Mouse (Mus musculus) liver, embryonic 16.5 days (tissue): ENCODE data around the gene Gm7942. TPM values are rescaled to one million over a fixed set of nuclear protein-coding genes. Genes with fewer than 3 reads are reported as not detected.
"Not testable (repeated sequence)": the region's sequence is repeated elsewhere in the genome, so short reads cannot be mapped to it uniquely, and the experiment has no call there.

Experiments
- ATAC-seq: fragments of 200-750 bp; cut with Nextera tagmentation; 2 replicates; pipeline ENCODE4 v1.8.0; 2017; ENCODE audit warnings: low read depth, mild to moderate bottlenecking, moderate number of reproducible peaks, moderate library complexity
- H3K27ac ChIP-seq: fragments of 300-500 bp; sonication (generic); 2 replicates; pipeline ENCODE4 v1.5.1; 2014; ENCODE audit warnings: mild to moderate bottlenecking, low read length
- H3K27me3 ChIP-seq: fragments of 300-500 bp; sonication (generic); 2 replicates; pipeline ENCODE4 v1.6.1; 2014; ENCODE audit warnings: low read depth, low read length, mixed read lengths; ENCODE audit not compliant: control insufficient read depth, insufficient read depth
- H3K36me3 ChIP-seq: fragments of 300-500 bp; sonication (generic); 2 replicates; pipeline ENCODE4 v1.6.1; 2014; ENCODE audit warnings: mild to moderate bottlenecking; ENCODE audit not compliant: control insufficient read depth, insufficient read depth
- H3K4me1 ChIP-seq: fragments of 300-500 bp; sonication (generic); 2 replicates; pipeline ENCODE4 v1.6.1; 2014; ENCODE audit warnings: low read depth, low read length, mixed read lengths; ENCODE audit not compliant: control insufficient read depth
- H3K4me2 ChIP-seq: fragments of 300-500 bp; sonication (generic); 2 replicates; pipeline ENCODE4 v1.6.1; 2014; ENCODE audit warnings: low read depth, low read length, mixed read lengths
- H3K4me3 ChIP-seq: fragments of 300-500 bp; sonication (generic); 2 replicates; pipeline ENCODE4 v1.5.1; 2014; ENCODE audit warnings: low read depth, mild to moderate bottlenecking, low read length
- H3K9ac ChIP-seq: fragments of 300-500 bp; sonication (generic); 2 replicates; pipeline ENCODE4 v1.6.1; 2014; ENCODE audit warnings: low read depth, low read length
- H3K9me3 ChIP-seq: fragments of 300-500 bp; sonication (generic); replicated peaks from 2 replicates; pipeline ENCODE4 v1.6.1; 2016; ENCODE audit warnings: low read length; ENCODE audit not compliant: control insufficient read depth
- WGBS: fragments of 180-500 bp; shearing (Covaris S2); extraction: QIAGEN DNeasy Blood & Tissue Kit; methylation state at CpG from one replicate; pipeline ENCODE4 v1.1.7; 2014; ENCODE audit not compliant: insufficient replicate concordance; 5-methylcytosine and 5-hydroxymethylcytosine counted together
- polyA plus RNA-seq: library from polyadenylated mRNA; unstranded; fragments of >200 nt; fragmentation: Nextera tagmentation; extraction: Ambion mirVana; gene quantifications from 2 replicates; pipeline ENCODE4 v1.2.1, GENCODE M21; 2015

Gene Gm7942
- polyA plus RNA-seq = not detected in 2 replicates

GRCm38 (mm10) chr5:95106638-95107037 lies at the start of gene Gm7942:
Gm7942 (plus strand) TSS chr5:95106938.
- not testable (repeated sequence) for H3K4me3 ChIP-seq, H3K27me3 ChIP-seq, ATAC-seq, H3K27ac ChIP-seq, H3K4me2 ChIP-seq, H3K9me3 ChIP-seq, H3K9ac ChIP-seq, H3K36me3 ChIP-seq, H3K4me1 ChIP-seq
- no CpG with 5 or more reads among the region's 3 CpGs for WGBS

Other genes starting within 250 kb of the Gm7942 start
- not detected in 2 replicates for gene Gm3183, start 241.5 kb upstream of the Gm7942 start, polyA plus RNA-seq
- gene Gm6367, start 118.3 kb upstream of the Gm7942 start, polyA plus RNA-seq = not detected in 2 replicates
- not detected in 2 replicates for gene Gm16513, start 75.7 kb downstream of the Gm7942 start, polyA plus RNA-seq
- gene Gm10424, start 165.8 kb downstream of the Gm7942 start, polyA plus RNA-seq = not detected in 2 replicates
- gene Gm3259, start 199.0 kb downstream of the Gm7942 start, polyA plus RNA-seq = not detected in 2 replicates